Mouse (Mus musculus): ENCODE measurements around the gene Tex101.
"Not testable (repeated sequence)": the region's sequence is repeated elsewhere in the genome, so short reads cannot be mapped to it uniquely, and the experiment has no call there.

DNA sequence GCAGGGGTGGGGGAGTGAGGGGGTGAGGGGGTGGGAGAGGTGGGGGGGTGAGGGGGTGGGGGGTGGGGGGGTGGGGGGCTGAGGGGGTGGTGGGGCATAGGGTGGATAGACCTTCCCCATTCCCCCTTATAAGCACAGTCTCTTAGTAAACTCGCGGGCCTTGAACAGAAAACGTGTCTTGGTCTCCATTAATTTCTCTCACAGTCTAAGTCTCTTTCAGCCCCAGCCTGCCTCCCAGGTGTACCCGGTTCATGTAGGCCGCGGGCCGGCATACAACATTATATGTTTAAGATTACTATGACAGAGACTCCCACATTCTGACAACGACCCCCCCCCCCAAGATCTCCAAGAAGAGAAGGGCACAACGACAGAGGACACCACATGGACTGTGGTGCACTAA lies 26.4 kb upstream of the Tex101 start:
- TF ChIP-seq CTCF (IDR thresholded peaks at IDR 0.05; ENCODE audit: borderline replicate concordance, insufficient read depth, low read depth, low read length); POLR2A (IDR thresholded peaks at IDR 0.05; ENCODE audit: borderline replicate concordance, insufficient read depth, low read length): not testable (repeated sequence)

Measured in cerebellum, adult 2 months (tissue).